Mouse (Mus musculus): ENCODE measurements around the gene Slc13a3. TPM values are rescaled to one million over a fixed set of nuclear protein-coding genes. Genes with fewer than 3 reads are reported as not detected.

The Slc13a3 gene
- polyA plus RNA-seq, 1 experiment: 1.1 TPM

GRCm38 (mm10) chr2:165475850-165476249 lies 2.8 kb upstream of the Slc13a3 start:
- DNase-seq (ENCODE audit: low read depth): no peak

GRCm38 (mm10) chr2:165475412-165475811 lies 2.4 kb upstream of the Slc13a3 start:
- no peak for DNase-seq (ENCODE audit: low read depth)

GRCm38 (mm10) chr2:165471943-165472342 lies 1.1 kb downstream of the Slc13a3 start:
- no peak for DNase-seq (ENCODE audit: low read depth)

- DNase-seq (ENCODE audit: low read depth): no peak
Measured at GRCm38 (mm10) chr2:165470167-165470566, 2.9 kb downstream of the Slc13a3 start.

GRCm38 (mm10) chr2:165467824-165468452 lies 5.1 kb downstream of the Slc13a3 start:
- DNase-seq (ENCODE audit: low read depth): no peak

- DNase-seq (ENCODE audit: low read depth): no peak
Measured at GRCm38 (mm10) chr2:165459663-165460062, 13.4 kb downstream of the Slc13a3 start.

- no peak for DNase-seq (ENCODE audit: low read depth)
Measured at GRCm38 (mm10) chr2:165458189-165458588, 14.8 kb downstream of the Slc13a3 start.

- no peak for DNase-seq (ENCODE audit: low read depth)
Measured at GRCm38 (mm10) chr2:165456710-165457109, 16.3 kb downstream of the Slc13a3 start.

- DNase-seq (ENCODE audit: low read depth): no peak
Measured at GRCm38 (mm10) chr2:165452730-165453693, 20.0 kb downstream of the Slc13a3 start.

GRCm38 (mm10) chr2:165448475-165448874 lies 24.6 kb downstream of the Slc13a3 start:
- no peak for DNase-seq (ENCODE audit: low read depth)

- no peak for DNase-seq (ENCODE audit: low read depth)
Measured at GRCm38 (mm10) chr2:165444861-165445260, 28.2 kb downstream of the Slc13a3 start.

GRCm38 (mm10) chr2:165442981-165443380 lies 30.0 kb downstream of the Slc13a3 start:
- DNase-seq (ENCODE audit: low read depth): no peak

GRCm38 (mm10) chr2:165441613-165442012 lies 31.4 kb downstream of the Slc13a3 start:
- DNase-seq (ENCODE audit: low read depth): no peak

GRCm38 (mm10) chr2:165439613-165440012 lies 33.4 kb downstream of the Slc13a3 start:
- no peak for DNase-seq (ENCODE audit: low read depth)

GRCm38 (mm10) chr2:165438881-165439280 lies 34.1 kb downstream of the Slc13a3 start:
- no peak for DNase-seq (ENCODE audit: low read depth)

GRCm38 (mm10) chr2:165428694-165429093 lies 44.3 kb downstream of the Slc13a3 start:
- no peak for DNase-seq (ENCODE audit: low read depth)

- DNase-seq (ENCODE audit: low read depth): no peak
Measured at GRCm38 (mm10) chr2:165420195-165420594, 52.8 kb downstream of the Slc13a3 start.

- DNase-seq (ENCODE audit: low read depth): no peak
Measured at GRCm38 (mm10) chr2:165419670-165420111, 53.3 kb downstream of the Slc13a3 start.

GRCm38 (mm10) chr2:165418577-165418976 lies 54.5 kb downstream of the Slc13a3 start:
- no peak for DNase-seq (ENCODE audit: low read depth)

GRCm38 (mm10) chr2:165417291-165417690 lies 55.7 kb downstream of the Slc13a3 start:
- DNase-seq (ENCODE audit: low read depth): no peak

- DNase-seq (ENCODE audit: low read depth): no peak
Measured at GRCm38 (mm10) chr2:165415795-165416194, 57.2 kb downstream of the Slc13a3 start.

GRCm38 (mm10) chr2:165415141-165415721 lies 57.8 kb downstream of the Slc13a3 start:
- no peak for DNase-seq (ENCODE audit: low read depth)
